Mouse (Mus musculus): ENCODE results near the gene Prkn. TPM values are rescaled to one million over a fixed set of nuclear protein-coding genes. Genes with fewer than 3 reads are reported as not detected.

Prkn gene
- polyA plus RNA-seq (2012; rRNA removed) = 1.3 and 1.5 TPM in 2 replicates

GRCm38 (mm10) chr17:10840148-10840707, at the start of gene Prkn, which contains the start of gene Pacrg:
Gene Prkn, plus strand, starts transcription at chr17:10840384.
Gene Pacrg, minus strand, starts transcription at chr17:10840311.

Other genes starting within 250 kb of the Prkn start
- gene Pacrg, start 73 bp upstream of the Prkn start, polyA plus RNA-seq (2012; rRNA removed) = 0.09 and 0.31 TPM in 2 replicates